Mouse (Mus musculus): ENCODE results near the gene Trim47. TPM values are rescaled to one million over a fixed set of nuclear protein-coding genes. Genes with fewer than 3 reads are reported as not detected.
"Not testable (repeated sequence)": the region's sequence is repeated elsewhere in the genome, so short reads cannot be mapped to it uniquely, and the experiment has no call there.

Trim47 gene
- total RNA-seq, 2 experiments from 2014 or later, result 6.2 to 7.9 TPM

GRCm38 (mm10) chr11:116142211-116142991 lies 15.4 kb upstream of the Trim47 start:
- intact Hi-C loops (cut with DNase I), result no loop called here
- DNase-seq (ENCODE audit: extremely low spot score in 1 of 2, low spot score in 2 of 2), result no peak

DNA sequence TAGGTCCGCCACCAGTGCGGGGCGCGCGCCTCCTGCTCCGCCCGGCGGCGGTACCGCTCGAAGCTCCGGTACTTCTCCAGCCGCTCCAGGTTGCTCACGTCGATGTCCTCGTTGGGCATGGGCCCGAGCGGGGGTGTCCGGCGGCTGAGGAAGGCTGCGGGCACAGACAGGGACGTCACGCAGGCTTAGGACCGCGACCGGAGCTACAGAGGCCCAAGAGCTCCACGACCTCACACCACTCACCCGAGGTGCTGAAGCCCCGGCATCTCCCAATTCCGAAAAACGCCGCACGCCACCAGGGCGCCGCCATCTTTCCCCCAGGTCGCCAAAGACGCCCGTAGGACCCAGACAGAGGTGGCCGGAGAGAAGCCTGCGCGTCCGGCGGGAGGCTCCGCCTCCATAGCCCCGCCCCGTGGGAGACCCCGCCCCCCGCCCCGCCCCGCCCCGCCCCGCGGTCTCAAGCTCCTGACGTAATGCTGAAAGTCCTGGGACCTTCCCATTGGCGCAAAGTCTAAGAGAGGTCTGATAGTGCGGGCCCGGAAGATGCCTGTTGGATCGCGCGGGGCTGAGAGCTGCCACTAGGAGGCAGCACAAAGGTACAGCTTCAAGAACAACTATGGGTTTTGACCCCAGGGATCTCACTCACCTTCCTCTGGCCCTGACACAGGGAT lies 11.6 kb upstream of the Trim47 start, which contains the start of gene Mrpl38:
Mrpl38 (minus strand) TSS at position 401 of the 671 bp plus-strand sequence.
- intact Hi-C loops (cut with DNase I), result no loop called here
- peak; percentile 79 to 90 for DNase-seq (ENCODE audit: extremely low spot score in 1 of 2, low spot score in 2 of 2)

DNA sequence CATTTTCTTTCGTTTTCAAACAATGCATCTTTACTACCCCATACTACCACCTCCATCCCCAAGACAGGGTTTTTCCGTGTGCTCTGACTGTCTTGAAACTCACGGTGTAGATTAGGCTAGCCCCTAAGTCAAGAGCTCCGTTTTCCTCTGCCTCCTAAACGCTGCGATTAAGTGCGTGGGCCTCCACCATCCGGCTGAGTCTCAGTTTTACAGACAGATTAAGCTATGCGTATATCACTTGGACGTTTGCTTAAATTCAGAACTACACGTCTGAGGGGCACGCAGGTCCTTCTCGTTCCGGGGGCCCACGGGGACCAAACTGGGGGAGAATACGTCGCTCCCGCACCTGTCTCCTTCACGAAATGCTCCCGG lies 11.1 kb upstream of the Trim47 start:
- intact Hi-C loops (cut with DNase I), result no loop called here
- DNase-seq (ENCODE audit: extremely low spot score in 1 of 2, low spot score in 2 of 2), result no peak

DNA sequence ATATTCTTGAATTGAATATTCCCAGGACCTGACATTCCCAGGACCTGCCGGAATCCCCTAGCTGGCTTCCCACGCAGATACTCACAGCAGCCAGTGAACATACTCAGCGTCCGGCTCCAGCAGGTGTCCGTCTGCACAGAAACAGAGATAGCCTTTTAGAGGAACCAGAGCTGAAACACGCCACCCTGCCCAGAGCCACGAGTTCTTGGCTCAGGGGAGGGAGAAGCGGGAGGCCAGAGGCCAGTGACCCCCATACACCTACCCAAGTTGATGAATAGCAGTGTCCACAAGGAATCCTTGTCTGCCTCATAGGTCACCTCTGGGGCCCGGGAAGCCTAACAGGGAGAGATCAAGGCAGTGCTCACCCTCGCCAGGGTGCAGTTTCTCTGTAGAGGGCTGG lies 7.2 kb upstream of the Trim47 start:
- DNase-seq (ENCODE audit: extremely low spot score in 1 of 2, low spot score in 2 of 2), result no peak
- intact Hi-C loops (cut with DNase I), result loop anchor here (5.0 kb wide), 1 partner anchor 102 kb away; the partner anchor contains the start of gene Unk

GRCm38 (mm10) chr11:116133497-116133896 lies 6.5 kb upstream of the Trim47 start:
- no peak for DNase-seq (ENCODE audit: extremely low spot score in 1 of 2, low spot score in 2 of 2)
- intact Hi-C loops (cut with DNase I), result loop anchor here (5.0 kb wide), 1 partner anchor 101 kb away; the partner anchor contains the start of gene Unk

DNA sequence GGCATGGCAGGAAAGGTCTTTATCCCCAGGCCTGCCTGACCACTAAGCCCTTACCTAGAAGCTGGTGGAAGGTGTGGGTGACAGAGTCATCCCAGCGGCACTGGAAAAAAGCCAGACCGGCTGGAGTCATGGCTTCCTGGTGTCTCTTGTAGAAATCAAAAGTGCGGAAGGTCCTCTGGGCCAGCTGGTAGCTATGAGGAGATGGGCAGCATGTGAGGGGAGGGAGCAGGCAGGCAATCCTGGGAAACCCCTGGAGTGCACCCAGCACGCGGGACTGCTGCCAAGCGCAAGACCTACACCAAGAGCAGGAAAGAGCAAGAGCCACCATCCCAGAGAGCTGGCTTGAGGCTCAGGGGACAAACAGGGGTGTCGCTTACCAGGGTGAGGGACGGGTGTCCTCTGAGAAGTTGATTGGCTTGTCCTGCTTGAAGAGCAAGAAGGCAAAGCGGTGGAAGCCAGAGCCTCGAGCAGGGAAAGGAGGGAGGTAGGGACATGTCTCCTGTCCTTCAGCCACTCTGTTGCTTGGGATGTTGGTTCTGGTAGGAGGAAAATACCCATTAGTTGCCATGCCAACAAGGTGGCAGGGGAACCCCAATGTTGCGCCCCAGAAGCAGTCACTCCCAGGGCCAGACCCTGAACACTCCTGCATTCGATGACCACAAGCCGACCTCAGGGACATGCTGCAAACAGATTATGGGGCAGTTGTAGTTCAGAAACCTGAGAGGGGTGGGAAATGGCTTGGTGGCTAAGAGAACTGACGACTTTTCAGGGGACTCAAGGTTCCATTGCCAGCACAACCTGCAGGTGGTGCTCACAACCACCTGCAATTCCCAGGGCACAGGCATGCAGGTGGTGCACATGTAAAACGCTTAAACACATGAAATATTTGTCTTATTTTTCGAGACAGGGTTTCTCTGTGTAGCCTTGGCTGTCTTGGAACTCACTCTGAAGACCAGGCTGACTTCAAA lies 5.6 kb upstream of the Trim47 start:
- DNase-seq (ENCODE audit: extremely low spot score in 1 of 2, low spot score in 2 of 2), result no peak

GRCm38 (mm10) chr11:116131349-116132170 lies 4.5 kb upstream of the Trim47 start:
- no peak for DNase-seq (ENCODE audit: extremely low spot score in 1 of 2, low spot score in 2 of 2)
- intact Hi-C loops (cut with DNase I), result loop anchor here (2.0 to 5.0 kb wide), 2 partner anchors 45 to 99 kb away; partner anchors contain the start of genes Unk and Wbp2

More for the DNA sequence above, 5.6 kb upstream of the Trim47 start:
- intact Hi-C loops (cut with DNase I), result loop anchor here (5.0 kb wide), 1 partner anchor 100 kb away; the partner anchor contains the start of gene Unk

DNA sequence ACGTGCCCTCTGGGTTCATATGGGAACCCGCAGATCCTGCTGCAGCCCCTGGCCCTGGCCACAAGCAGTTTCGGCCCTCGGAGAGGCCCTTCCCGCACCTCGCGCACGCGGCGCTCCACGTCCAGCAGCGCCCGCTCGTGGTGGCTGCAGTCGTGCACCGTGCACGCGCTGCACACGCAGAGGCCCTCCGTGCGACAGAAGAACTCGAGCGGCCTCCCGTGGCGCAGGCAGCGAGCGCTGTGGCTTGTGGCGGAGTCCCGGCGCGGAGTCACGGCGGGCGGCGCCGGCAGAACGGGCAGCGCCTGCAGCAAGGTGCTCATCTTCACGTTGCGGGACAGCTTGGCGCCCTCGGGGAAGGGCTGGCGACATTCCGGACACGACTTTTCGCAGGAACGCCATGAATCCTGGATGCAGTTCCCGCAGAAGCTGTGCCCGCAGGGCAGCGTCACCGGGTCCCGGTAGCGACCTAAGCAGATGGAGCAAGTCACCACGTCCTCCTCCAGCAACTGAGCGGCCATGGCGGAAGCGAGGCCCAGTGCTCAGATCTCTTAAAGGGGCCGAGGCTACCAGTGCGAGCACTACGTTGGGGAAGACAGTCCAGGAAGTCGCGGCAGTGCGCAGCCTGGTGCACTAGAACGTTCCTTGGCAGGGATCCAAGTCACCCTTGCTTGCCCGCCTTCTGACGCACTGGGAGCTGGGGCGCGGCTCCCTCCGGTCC lies 3.6 kb upstream of the Trim47 start, which contains the start of gene Trim65:
Trim65 (minus strand) TSS at position 641 of the 718 bp plus-strand sequence.
- DNase-seq (ENCODE audit: extremely low spot score in 1 of 2, low spot score in 2 of 2), result peak; percentile 80 to 95
- intact Hi-C loops (cut with DNase I), result loop anchor here (2.0 to 5.0 kb wide), 2 partner anchors 44 to 98 kb away; partner anchors contain the start of genes Unk and Wbp2

GRCm38 (mm10) chr11:116129993-116130487 lies 3.0 kb upstream of the Trim47 start:
- DNase-seq (ENCODE audit: extremely low spot score in 1 of 2, low spot score in 2 of 2), result no peak
- intact Hi-C loops (cut with DNase I), result loop anchor here (2.0 to 5.0 kb wide), 2 partner anchors 43 to 98 kb away; partner anchors contain the start of genes Unk and Wbp2

GRCm38 (mm10) chr11:116129091-116129790 lies 2.2 kb upstream of the Trim47 start:
- DNase-seq (ENCODE audit: extremely low spot score in 1 of 2, low spot score in 2 of 2), result no peak
- intact Hi-C loops (cut with DNase I), result no loop called here

DNA sequence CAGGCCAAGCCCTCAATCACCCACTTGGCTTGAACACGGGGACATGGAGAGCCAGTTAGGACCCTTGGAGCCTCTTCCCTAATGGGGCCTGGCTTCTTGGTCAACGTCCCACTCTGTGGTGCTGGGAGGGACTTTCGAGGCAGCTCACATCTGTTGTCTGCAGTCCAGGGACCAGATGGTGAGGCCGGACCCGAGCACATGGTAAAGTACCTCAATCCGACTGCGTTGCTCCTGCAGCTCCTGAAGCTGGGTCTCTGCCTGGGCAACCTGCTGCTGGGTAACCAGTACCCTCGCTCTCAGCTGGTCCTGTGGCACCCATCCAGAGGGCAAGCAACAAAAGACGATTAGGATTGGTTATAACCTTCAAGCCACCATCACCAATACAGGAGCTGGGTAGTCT lies 976 bp upstream of the Trim47 start:
- no peak for DNase-seq (ENCODE audit: extremely low spot score in 1 of 2, low spot score in 2 of 2)
- intact Hi-C loops (cut with DNase I), result no loop called here

DNA sequence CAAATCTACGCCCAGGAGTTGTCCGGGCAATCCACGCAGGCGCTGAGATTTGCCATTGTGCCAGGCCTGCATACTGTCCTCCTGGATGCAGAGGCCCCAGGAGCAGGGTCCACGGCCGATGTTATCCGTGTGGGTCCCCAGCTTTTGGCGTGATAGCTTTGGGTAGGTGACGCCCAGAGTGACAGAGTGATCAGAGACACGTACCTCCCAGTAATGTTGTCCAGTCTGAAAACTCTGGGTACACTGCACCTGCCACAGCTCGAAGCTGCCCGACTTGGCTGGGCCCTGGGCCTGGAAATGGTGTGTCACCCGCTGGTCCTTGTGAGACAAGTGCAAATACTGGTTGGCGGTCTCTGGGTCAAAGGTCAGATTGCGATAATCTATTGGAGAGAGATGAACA lies 749 bp downstream of the Trim47 start:
- intact Hi-C loops (cut with DNase I), result no loop called here
- DNase-seq (ENCODE audit: extremely low spot score in 1 of 2, low spot score in 2 of 2), result no peak

DNA sequence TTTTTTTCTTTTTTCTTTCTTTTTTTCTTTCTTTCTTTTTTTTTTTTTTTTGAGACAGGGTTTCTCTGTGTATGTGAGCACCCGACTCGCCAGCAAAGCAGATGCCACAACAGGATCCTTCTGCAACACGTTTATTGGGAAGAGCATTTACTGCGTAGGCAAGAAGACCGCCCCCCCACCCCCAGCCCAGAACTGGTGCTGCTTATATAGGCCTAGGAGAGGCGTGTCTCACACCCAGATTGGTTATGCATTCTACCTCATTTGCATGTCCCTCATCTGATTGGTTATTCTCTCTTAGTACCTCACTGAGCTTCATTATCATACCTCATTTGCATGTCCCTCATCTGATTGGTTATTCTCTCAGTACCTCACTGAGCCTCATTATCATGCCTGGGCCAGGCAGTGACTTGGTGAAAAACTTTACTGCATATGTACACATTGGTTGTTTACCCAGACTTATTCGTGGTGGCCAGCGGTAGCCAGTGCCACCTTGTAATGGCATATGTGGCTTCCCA lies 5.2 kb downstream of the Trim47 start:
- DNase-seq (ENCODE audit: extremely low spot score in 1 of 2, low spot score in 2 of 2); intact Hi-C loops (cut with DNase I): not testable (repeated sequence)

- DNase-seq (ENCODE audit: extremely low spot score in 1 of 2, low spot score in 2 of 2), result no peak
- intact Hi-C loops (cut with DNase I), result no loop called here
These were observed 9.2 kb downstream of the Trim47 start for GRCm38 (mm10) chr11:116117819-116118218.

- intact Hi-C loops (cut with DNase I), result no loop called here
- DNase-seq (ENCODE audit: extremely low spot score in 1 of 2, low spot score in 2 of 2), result no peak
These were observed 9.8 kb downstream of the Trim47 start for GRCm38 (mm10) chr11:116117241-116117640.

DNA sequence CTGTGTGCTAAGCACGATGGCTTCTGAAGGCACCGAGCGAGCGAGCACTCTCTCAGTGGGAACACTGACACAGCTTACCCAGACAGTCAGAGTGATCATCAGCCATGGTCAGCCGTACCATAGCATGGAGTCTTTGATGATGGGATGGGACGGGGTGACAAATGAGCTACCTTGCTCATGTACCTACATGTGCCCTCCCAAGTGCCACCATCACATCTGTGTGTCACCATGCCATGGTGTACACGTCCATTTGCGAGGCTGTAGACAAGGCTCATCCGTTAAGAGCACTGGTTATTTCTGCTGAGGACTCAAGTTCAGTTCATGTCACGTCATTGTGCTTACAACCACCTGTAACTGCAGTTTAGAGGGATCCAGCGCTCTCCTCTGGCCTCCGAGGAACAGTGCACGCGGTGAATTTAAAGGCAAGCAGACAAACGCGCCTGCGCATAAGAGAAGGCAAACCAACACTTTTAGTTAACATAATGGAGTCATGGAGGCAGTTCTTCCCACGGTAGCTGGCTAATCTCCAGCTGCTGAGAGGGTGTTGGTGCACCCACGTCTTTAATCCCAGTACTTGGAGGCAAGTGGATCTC lies 15.3 kb downstream of the Trim47 start:
- no peak for DNase-seq (ENCODE audit: extremely low spot score in 1 of 2, low spot score in 2 of 2)
- intact Hi-C loops (cut with DNase I), result no loop called here

Measured in left cerebral cortex, postnatal 10 days (tissue).